Comparison of ENCODE assay signal across 29 mouse cellular contexts in genomic region chr15:10953465-10953864, GRCm38 (mm10). TPM values are rescaled to one million over a fixed set of nuclear protein-coding genes. Genes with fewer than 3 reads are reported as not detected.
DNase-seq lines count a peak whose midpoint lies in the region; ATAC-seq lines count a peak whose summit lies in the region.
"Had no signal": no experiment of that assay in that cellular context is flagged by ENCODE, and none has a peak within 500 bp of the region (broad histone marks: within the 10 kb centered on the region; RNA-seq: fewer than 3 reads in every experiment).

No protein-coding gene starts in this region.

- no peak overlapping the region for H3K4me2 ChIP-seq in kidney, embryonic 16.5 days (replicated peaks; ENCODE audit: low read depth, low read length)
- H3K4me2 ChIP-seq in embryonic facial prominence, embryonic 14.5 days (ENCODE audit: low read depth, low read length) = no peak overlapping the region; the same call in 1 of the 2 replicates
- no peak overlapping the region for H3K4me2 ChIP-seq in midbrain, embryonic 11.5 days
- H3K4me2 ChIP-seq: embryonic facial prominence, embryonic 12.5 days; forebrain, embryonic 15.5 days; heart, embryonic 12.5 days; hindbrain, embryonic 13.5 days; liver, embryonic 13.5 days; lung, embryonic 14.5 days had no signal

- 71% methylated on average over 1 of the region's 1 CpGs for WGBS in kidney, embryonic 16.5 days
- 58% methylated on average over 1 of the region's 1 CpGs for whole genome bisulfite sequencing in embryonic facial prominence, embryonic 14.5 days
- 59% methylated on average over 1 of the region's 1 CpGs for WGBS in midbrain, embryonic 11.5 days
- 87% methylated on average over 1 of the region's 1 CpGs for WGBS in heart, embryonic 10.5 days

- no peak for DNase-seq in kidney, postnatal 10 days
- DNase-seq in CD4-positive helper T cell, adult 2 months (ENCODE audit: low read depth, low spot score) = peak; percentile 12
- DNase-seq in embryonic facial prominence, embryonic 14.5 days (ENCODE audit: low spot score) = peak; percentile 72
- no peak for DNase-seq in midbrain, embryonic 11.5 days (ENCODE audit: low spot score, missing footprints)
- no peak for DNase-seq in heart, adult 18-20 months
- no peak for DNase-seq in heart, embryonic 10.5 days (ENCODE audit: low spot score)
- DNase-seq: adrenal gland, postnatal 10 days; B cell, adult 2 months; cerebellum, postnatal 10 days; layer of hippocampus, adult 9-11 months; liver, embryonic 13.5 days; lung, postnatal 36 days; retina, postnatal 1 day had no signal

- peak overlapping the region; percentile 31 for H3K27ac ChIP-seq in kidney, embryonic 16.5 days (ENCODE audit: low read length)
- H3K27ac ChIP-seq in embryonic facial prominence, embryonic 14.5 days (replicated peaks; ENCODE audit: low read depth, low read length) = peak overlapping the region; percentile 70
- no peak overlapping the region for H3K27ac ChIP-seq in midbrain, embryonic 11.5 days (ENCODE audit: low read depth, low read length)
- H3K27ac ChIP-seq in heart, embryonic 10.5 days = no peak overlapping the region
- H3K27ac ChIP-seq: embryonic facial prominence, embryonic 12.5 days; forebrain, embryonic 15.5 days; hindbrain, embryonic 13.5 days; left cerebral cortex, adult 2 months; liver, embryonic 13.5 days had no signal

- no peak for ATAC-seq in kidney, embryonic 16.5 days (ENCODE audit: low FRiP score, low TSS enrichment)
- peak; percentile 57; the same call in 1 of the 2 replicates for ATAC-seq in embryonic facial prominence, embryonic 14.5 days (ENCODE audit: low read depth)
- ATAC-seq in megakaryocyte, adult 5-6 weeks (ENCODE audit: poor library complexity, severe bottlenecking) = peak; percentile 68
- no peak for ATAC-seq in midbrain, embryonic 11.5 days (ENCODE audit: low FRiP score)
- ATAC-seq: activated CD4-positive, CD25-positive, alpha-beta regulatory T cell, adult 4 months; forebrain, embryonic 15.5 days; midbrain, embryonic 16.5 days had no signal

- H3K4me3 ChIP-seq in kidney, embryonic 16.5 days (ENCODE audit: low read length) = no peak overlapping the region
- no peak overlapping the region for H3K4me3 ChIP-seq in embryonic facial prominence, embryonic 14.5 days (ENCODE audit: low read depth, low read length)
- H3K4me3 ChIP-seq in midbrain, embryonic 11.5 days (ENCODE audit: low read depth, low read length) = no peak overlapping the region
- H3K4me3 ChIP-seq in heart, embryonic 10.5 days = no peak overlapping the region
- H3K4me3 ChIP-seq: embryonic facial prominence, embryonic 12.5 days; forebrain, embryonic 15.5 days; heart, embryonic 12.5 days; hindbrain, embryonic 13.5 days; left cerebral cortex, adult 2 months; liver, embryonic 13.5 days had no signal

- no peaks in the 10 kb centered on the region for H3K36me3 ChIP-seq in kidney, embryonic 16.5 days (ENCODE audit: insufficient read depth, low read length)
- H3K36me3 ChIP-seq in embryonic facial prominence, embryonic 14.5 days (ENCODE audit: control insufficient read depth, insufficient read depth, low read length) = no peaks in the 10 kb centered on the region
- H3K36me3 ChIP-seq in midbrain, embryonic 11.5 days (ENCODE audit: control insufficient read depth, insufficient read depth, low read length) = no peaks in the 10 kb centered on the region
- H3K36me3 ChIP-seq in heart, embryonic 10.5 days = no peaks in the 10 kb centered on the region
- H3K36me3 ChIP-seq: embryonic facial prominence, embryonic 12.5 days; forebrain, embryonic 15.5 days; heart, embryonic 12.5 days; hindbrain, embryonic 13.5 days; liver, embryonic 13.5 days had no signal

- no peaks in the 10 kb centered on the region for H3K9me3 ChIP-seq in kidney, embryonic 16.5 days (ENCODE audit: low read length)
- H3K9me3 ChIP-seq in embryonic facial prominence, embryonic 14.5 days (ENCODE audit: control insufficient read depth, low read length) = no peaks in the 10 kb centered on the region
- H3K9me3 ChIP-seq in midbrain, embryonic 11.5 days (ENCODE audit: control insufficient read depth, low read length) = no peaks in the 10 kb centered on the region
- H3K9me3 ChIP-seq in heart, embryonic 10.5 days = no peaks in the 10 kb centered on the region
- H3K9me3 ChIP-seq: embryonic facial prominence, embryonic 12.5 days; forebrain, embryonic 15.5 days; heart, embryonic 12.5 days; hindbrain, embryonic 13.5 days; liver, embryonic 13.5 days had no signal

- H3K27me3 ChIP-seq in kidney, embryonic 16.5 days (ENCODE audit: insufficient read depth, low read length) = no peaks in the 10 kb centered on the region
- no peaks in the 10 kb centered on the region; the same call in 1 of the 2 replicates for H3K27me3 ChIP-seq in embryonic facial prominence, embryonic 14.5 days (replicated peaks; ENCODE audit: control insufficient read depth, insufficient read depth, low read length)
- no peaks in the 10 kb centered on the region for H3K27me3 ChIP-seq in midbrain, embryonic 11.5 days (ENCODE audit: control insufficient read depth, insufficient read depth, low read length)
- H3K27me3 ChIP-seq in heart, embryonic 10.5 days (ENCODE audit: insufficient read depth, poor library complexity, severe bottlenecking) = no peaks in the 10 kb centered on the region
- H3K27me3 ChIP-seq: embryonic facial prominence, embryonic 12.5 days; forebrain, embryonic 15.5 days; hindbrain, embryonic 13.5 days; liver, embryonic 13.5 days had no signal

- H3K9ac ChIP-seq in kidney, embryonic 16.5 days (replicated peaks; ENCODE audit: low read length) = no peak overlapping the region
- no peak overlapping the region for H3K9ac ChIP-seq in embryonic facial prominence, embryonic 14.5 days (ENCODE audit: low read depth, low read length)
- H3K9ac ChIP-seq in midbrain, embryonic 11.5 days (ENCODE audit: low read length) = no peak overlapping the region
- H3K9ac ChIP-seq: embryonic facial prominence, embryonic 12.5 days; forebrain, embryonic 15.5 days; heart, embryonic 12.5 days; hindbrain, embryonic 13.5 days; liver, embryonic 13.5 days; lung, embryonic 14.5 days had no signal

- peaks cover 20% of the 10 kb centered on the region for H3K4me1 ChIP-seq in kidney, embryonic 16.5 days (ENCODE audit: insufficient read depth, low read length)
- H3K4me1 ChIP-seq in embryonic facial prominence, embryonic 14.5 days (ENCODE audit: control insufficient read depth, insufficient read depth, low read length) = peaks cover 11% of the 10 kb centered on the region
- no peaks in the 10 kb centered on the region for H3K4me1 ChIP-seq in midbrain, embryonic 11.5 days (ENCODE audit: control insufficient read depth, insufficient read depth, low read length)
- no peaks in the 10 kb centered on the region for H3K4me1 ChIP-seq in heart, embryonic 10.5 days
- H3K4me1 ChIP-seq: embryonic facial prominence, embryonic 12.5 days; forebrain, embryonic 15.5 days; heart, embryonic 12.5 days; liver, embryonic 13.5 days had no signal

RNA-seq across cellular contexts. Expression of gene C1qtnf3, which starts 1.3 kb away (rescaled TPM):
- 12.3 and 15.1 TPM in 2 replicates for polyA plus RNA-seq in kidney, embryonic 16.5 days (2015; fragmentation: Nextera tagmentation; extraction: Ambion mirVana)
- polyA plus RNA-seq in embryonic facial prominence, embryonic 14.5 days (2014; fragmentation: Nextera tagmentation; extraction: Ambion mirVana) = 115 and 159 TPM in 2 replicates
- total RNA-seq in megakaryocyte, adult 5-6 weeks (2015) = not detected in 2 replicates
- not detected in 2 replicates for total RNA-seq in megakaryocyte, adult 5-6 weeks (2017)
- 0.97 and 1.2 TPM in 2 replicates for polyA plus RNA-seq in midbrain, embryonic 11.5 days (2014; fragmentation: Nextera tagmentation; extraction: Ambion mirVana)
- not detected for total RNA-seq in heart, adult 18-20 months (2021)
- 0.12 and 0.77 TPM in 2 replicates for polyA plus RNA-seq in heart, embryonic 10.5 days (2016; fragmentation: Nextera tagmentation; extraction: Ambion mirVana)
- total RNA-seq: MEL had no signal
- polyA plus RNA-seq: activated CD4-positive, CD25-positive, alpha-beta regulatory T cell, adult 4 months; spleen, adult 2 months had no signal

RNA-seq across cellular contexts. Expression of gene Amacr, which starts 28.1 kb away (rescaled TPM):
- polyA plus RNA-seq in kidney, embryonic 16.5 days (2015; fragmentation: Nextera tagmentation; extraction: Ambion mirVana) = 37.1 and 44.4 TPM in 2 replicates
- polyA plus RNA-seq in embryonic facial prominence, embryonic 14.5 days (2014; fragmentation: Nextera tagmentation; extraction: Ambion mirVana) = 27.9 and 28.6 TPM in 2 replicates
- total RNA-seq in megakaryocyte, adult 5-6 weeks (2015) = 0.98 and 1.1 TPM in 2 replicates
- total RNA-seq in megakaryocyte, adult 5-6 weeks (2017) = 0.61 and 2.2 TPM in 2 replicates
- 10.1 and 11.9 TPM in 2 replicates for polyA plus RNA-seq in midbrain, embryonic 11.5 days (2014; fragmentation: Nextera tagmentation; extraction: Ambion mirVana)
- total RNA-seq in heart, adult 18-20 months (2021) = 10 to 100 TPM; 35.3 to 36.0 TPM
- polyA plus RNA-seq in heart, embryonic 10.5 days (2016; fragmentation: Nextera tagmentation; extraction: Ambion mirVana) = 14.2 and 17.9 TPM in 2 replicates
- total RNA-seq: MEL had no signal

RNA-seq across cellular contexts. Expression of gene Slc45a2, which starts 47.1 kb away (rescaled TPM):
- polyA plus RNA-seq in kidney, embryonic 16.5 days (2015; fragmentation: Nextera tagmentation; extraction: Ambion mirVana) = 0.05 TPM in 1 of 2 replicates, not detected in the other
- polyA plus RNA-seq in embryonic facial prominence, embryonic 14.5 days (2014; fragmentation: Nextera tagmentation; extraction: Ambion mirVana) = 0.86 and 1.1 TPM in 2 replicates
- not detected in 2 replicates for total RNA-seq in megakaryocyte, adult 5-6 weeks (2015)
- total RNA-seq in megakaryocyte, adult 5-6 weeks (2017) = not detected in 2 replicates
- 0.08 and 0.22 TPM in 2 replicates for polyA plus RNA-seq in midbrain, embryonic 11.5 days (2014; fragmentation: Nextera tagmentation; extraction: Ambion mirVana)
- total RNA-seq in heart, adult 18-20 months (2021) = not detected
- 0.16 TPM in 1 of 2 replicates, not detected in the other for polyA plus RNA-seq in heart, embryonic 10.5 days (2016; fragmentation: Nextera tagmentation; extraction: Ambion mirVana)
- total RNA-seq: adrenal gland, postnatal 10 days; gastrocnemius, adult 8-10 months; heart, postnatal 25 days; MEL had no signal
- polyA plus RNA-seq: activated CD4-positive, CD25-positive, alpha-beta regulatory T cell, adult 4 months; forebrain, embryonic 15.5 days; heart, embryonic 12.5 days; large intestine, adult 2 months; limb, embryonic 11.5 days; liver, embryonic 13.5 days; lung, embryonic 14.5 days; midbrain, embryonic 16.5 days had no signal

Comparison
In these comparisons a context has a peak if more than half of its experiments do, and no peak if none do; other contexts are left out.
1. ATAC-seq: peak in embryonic facial prominence, embryonic 14.5 days (single experiment) and megakaryocyte, adult 5-6 weeks (single experiment); none in kidney, embryonic 16.5 days (single experiment) and midbrain, embryonic 11.5 days (single experiment).
2. H3K27ac ChIP-seq: peak in kidney, embryonic 16.5 days (single experiment) and embryonic facial prominence, embryonic 14.5 days (single experiment); none in midbrain, embryonic 11.5 days (single experiment) and heart, embryonic 10.5 days (single experiment).
3. DNase-seq: peak in CD4-positive helper T cell, adult 2 months (single experiment) and embryonic facial prominence, embryonic 14.5 days (single experiment); none in kidney, postnatal 10 days (single experiment), midbrain, embryonic 11.5 days (single experiment), heart, adult 18-20 months (0 of 2) and heart, embryonic 10.5 days (single experiment).